Mouse (Mus musculus): ENCODE measurements at regions not wholly inside any gene's neighbourhood (a gene's known extent, or its start where the extent isn't known, plus 50 kb on each side); places are given as distances from the start of the nearest gene placed in this dataset.

GRCm38 (mm10) chr1:16790733-16791309, 697.7 kb upstream of the 4930444P10Rik start:
- H3K27me3 ChIP-seq (ENCODE audit: insufficient read depth, low read length) = no peaks in the 10 kb centered on the region
- H3K9ac ChIP-seq (replicated peaks; ENCODE audit: low read length, poor library complexity, severe bottlenecking) = no peak overlapping the region
- H3K4me3 ChIP-seq (ENCODE audit: low read depth, low read length) = no peak overlapping the region
- H3K4me2 ChIP-seq (ENCODE audit: low read depth, low read length, poor library complexity, severe bottlenecking) = no peak overlapping the region
- H3K4me1 ChIP-seq (ENCODE audit: insufficient read depth, low read length) = no peaks in the 10 kb centered on the region
- DNase-seq (ENCODE audit: low spot score) = no peak
- ATAC-seq (ENCODE audit: low FRiP score) = no peak
- WGBS = 96% methylated on average over 4 of the region's 4 CpGs
- H3K27ac ChIP-seq (ENCODE audit: low read depth, low read length) = no peak overlapping the region
- no peaks in the 10 kb centered on the region for H3K36me3 ChIP-seq (ENCODE audit: insufficient read depth, low read length)
- TF ChIP-seq CTCF (IDR thresholded peaks at IDR 0.05) = no peak
- H3K9me3 ChIP-seq (ENCODE audit: low read length) = no peaks in the 10 kb centered on the region

- H3K9me3 ChIP-seq (ENCODE audit: low read length) = no peaks in the 10 kb centered on the region
Measured at GRCm38 (mm10) chr1:16779791-16780190, 686.7 kb upstream of the 4930444P10Rik start.

GRCm38 (mm10) chr1:16760951-16761350, 667.8 kb upstream of the 4930444P10Rik start:
- ATAC-seq (ENCODE audit: low FRiP score) (no peak), DNase-seq (ENCODE audit: low spot score) (no peak)
- WGBS = 91% methylated on average over 1 of the region's 1 CpGs
- Histone ChIP-seq H3K9me3 (ENCODE audit: low read length) (no peaks in the 10 kb centered on the region), H3K27me3 (ENCODE audit: insufficient read depth, low read length) (no peaks in the 10 kb centered on the region), H3K36me3 (ENCODE audit: insufficient read depth, low read length) (no peaks in the 10 kb centered on the region), H3K27ac (ENCODE audit: low read depth, low read length) (no peak overlapping the region), H3K9ac (replicated peaks; ENCODE audit: low read length, poor library complexity, severe bottlenecking) (no peak overlapping the region), H3K4me3 (ENCODE audit: low read depth, low read length) (no peak overlapping the region), H3K4me2 (ENCODE audit: low read depth, low read length, poor library complexity, severe bottlenecking) (no peak overlapping the region), H3K4me1 (ENCODE audit: insufficient read depth, low read length) (no peaks in the 10 kb centered on the region)
- TF ChIP-seq CTCF (IDR thresholded peaks at IDR 0.05) = no peak

More at GRCm38 (mm10) chr1:16779791-16780190, 686.7 kb upstream of the 4930444P10Rik start:
- Histone ChIP-seq H3K9ac (replicated peaks; ENCODE audit: low read length, poor library complexity, severe bottlenecking) (no peak overlapping the region), H3K4me1 (ENCODE audit: insufficient read depth, low read length) (no peaks in the 10 kb centered on the region), H3K27me3 (ENCODE audit: insufficient read depth, low read length) (no peaks in the 10 kb centered on the region), H3K4me2 (ENCODE audit: low read depth, low read length, poor library complexity, severe bottlenecking) (no peak overlapping the region), H3K4me3 (ENCODE audit: low read depth, low read length) (no peak overlapping the region), H3K27ac (ENCODE audit: low read depth, low read length) (no peak overlapping the region), H3K36me3 (ENCODE audit: insufficient read depth, low read length) (no peaks in the 10 kb centered on the region)
- DNase-seq (ENCODE audit: low spot score) (no peak), ATAC-seq (ENCODE audit: low FRiP score) (no peak)
- no peak for TF ChIP-seq CTCF (IDR thresholded peaks at IDR 0.05)
- WGBS = 42% methylated on average over 1 of the region's 1 CpGs

Data from midbrain, postnatal 0 days (tissue).